Mouse (Mus musculus) lung, postnatal 0 days (tissue): Measurements from ENCODE around the gene Zfp600.
"Not testable (repeated sequence)": the region's sequence is repeated elsewhere in the genome, so short reads cannot be mapped to it uniquely, and the experiment has no call there.

Experiments
- CTCF ChIP-seq: IDR thresholded peaks from 2 replicates; pipeline ENCODE4 v1.5.1; 2016; ENCODE audit warnings: antibody characterized with exemption, mild to moderate bottlenecking
- EP300 ChIP-seq: IDR thresholded peaks from 2 replicates; pipeline ENCODE4 v1.6.1; 2016; ENCODE audit warnings: antibody characterized with exemption, mild to moderate bottlenecking, control low read depth

DNA sequence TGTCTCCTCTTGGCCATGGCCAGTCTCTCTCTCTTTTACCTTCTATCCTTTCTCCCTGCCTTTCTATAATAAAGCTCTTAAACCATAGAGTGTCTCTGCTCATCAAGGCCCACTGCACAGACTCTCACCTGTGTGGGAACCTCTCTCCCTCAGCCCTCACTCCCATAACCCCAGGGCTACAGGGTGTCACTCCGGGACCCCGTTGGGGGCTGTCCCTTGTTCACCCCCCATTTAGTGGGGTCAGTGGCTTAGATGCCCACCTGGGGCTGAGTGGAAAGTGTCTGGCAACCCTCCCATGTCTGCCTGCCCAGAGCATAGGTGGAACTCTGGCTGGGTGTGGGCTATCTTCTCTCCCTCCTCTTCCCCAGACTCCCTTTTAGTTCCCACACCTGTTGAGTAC, 47.7 kb downstream of the Zfp600 start:
- TF ChIP-seq CTCF, EP300: not testable (repeated sequence)
